26 mouse cellular contexts compared by ENCODE assay signal in the genomic region with DNA sequence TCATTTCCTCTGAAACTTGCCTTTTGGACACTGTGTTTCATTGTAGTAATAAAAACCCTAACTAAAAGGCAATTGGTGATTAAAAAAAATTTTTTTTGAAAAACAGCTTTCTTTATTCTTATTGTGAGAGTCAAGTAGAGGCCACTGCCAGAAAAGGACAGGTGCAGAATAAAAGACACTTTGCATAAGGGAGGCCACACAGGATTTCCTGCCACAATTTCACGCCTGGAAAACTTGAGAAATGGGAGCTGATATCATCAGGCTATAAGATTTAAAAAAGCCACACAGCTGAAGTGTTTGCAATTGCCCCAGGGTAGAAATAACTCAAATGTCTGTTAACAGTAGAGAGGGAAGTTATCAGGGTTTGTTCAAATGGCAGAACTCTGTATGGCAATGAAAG.
"Had no signal": no experiment of that assay in that cellular context is flagged by ENCODE, and none has a peak within 500 bp of the region (broad histone marks: within the 10 kb centered on the region; RNA-seq: fewer than 3 reads in every experiment).

No protein-coding gene starts in this region.

- H3K36me3 ChIP-seq: limb, embryonic 12.5 days; limb, embryonic 15.5 days; midbrain, embryonic 10.5 days; midbrain, embryonic 13.5 days had no signal

- H3K9me3 ChIP-seq: limb, embryonic 15.5 days; midbrain, embryonic 10.5 days; midbrain, embryonic 13.5 days had no signal

- H3K27ac ChIP-seq: layer of hippocampus, adult 2 months; limb, embryonic 12.5 days; limb, embryonic 15.5 days; liver, embryonic 14.5 days; midbrain, embryonic 10.5 days; midbrain, embryonic 13.5 days; stomach, postnatal 0 days had no signal

- ATAC-seq: inflammation-experienced regulatory T-cells, adult 6 months; intestine, embryonic 16.5 days; liver, postnatal 0 days; lung, postnatal 0 days; midbrain, embryonic 13.5 days; midbrain, embryonic 16.5 days had no signal

- DNase-seq: kidney, adult 2 months; kidney, postnatal 25 days; layer of hippocampus, adult 9-11 months; left cerebral cortex, postnatal 4 days; liver, postnatal 0 days; lung, embryonic 14.5 days; lung, postnatal 36 days; right cerebral cortex, adult 18-20 months; right cerebral cortex, postnatal 14 days; thymus, adult 2 months; thymus, postnatal 14 days; thymus, postnatal 4 days had no signal

- H3K4me1 ChIP-seq: limb, embryonic 12.5 days; limb, embryonic 15.5 days; megakaryocyte, embryonic 14.5 days; midbrain, embryonic 10.5 days; midbrain, embryonic 13.5 days had no signal

- H3K4me2 ChIP-seq: limb, embryonic 12.5 days; limb, embryonic 15.5 days; liver, embryonic 11.5 days; lung, embryonic 14.5 days; midbrain, embryonic 13.5 days had no signal

- H3K4me3 ChIP-seq: layer of hippocampus, adult 2 months; limb, embryonic 12.5 days; limb, embryonic 15.5 days; megakaryocyte, embryonic 14.5 days; midbrain, embryonic 10.5 days; midbrain, embryonic 13.5 days; myocyte had no signal

- H3K27me3 ChIP-seq: limb, embryonic 12.5 days; limb, embryonic 15.5 days; midbrain, embryonic 13.5 days had no signal

- H3K9ac ChIP-seq: limb, embryonic 12.5 days; limb, embryonic 15.5 days; liver, embryonic 14.5 days; liver, postnatal 0 days; lung, embryonic 14.5 days; midbrain, embryonic 13.5 days had no signal
